Mouse (Mus musculus) heart, adult 2 months (tissue): ENCODE results near the gene Cisd1.

ENCODE experiments used
- CTCF ChIP-seq: fragments of 200-600 bp; IDR thresholded peaks from 2 replicates; pipeline ENCODE4 v1.8.1; 2022; ENCODE audit warnings: antibody characterized with exemption, mild to moderate bottlenecking, moderate library complexity
- POLR2A ChIP-seq: fragments of 200-500 bp; IDR thresholded peaks from 2 replicates; pipeline ENCODE4 v1.6.1; 2011; ENCODE audit warnings: mild to moderate bottlenecking, low read depth, low read length, control low read depth; ENCODE audit not compliant: insufficient read depth

DNA sequence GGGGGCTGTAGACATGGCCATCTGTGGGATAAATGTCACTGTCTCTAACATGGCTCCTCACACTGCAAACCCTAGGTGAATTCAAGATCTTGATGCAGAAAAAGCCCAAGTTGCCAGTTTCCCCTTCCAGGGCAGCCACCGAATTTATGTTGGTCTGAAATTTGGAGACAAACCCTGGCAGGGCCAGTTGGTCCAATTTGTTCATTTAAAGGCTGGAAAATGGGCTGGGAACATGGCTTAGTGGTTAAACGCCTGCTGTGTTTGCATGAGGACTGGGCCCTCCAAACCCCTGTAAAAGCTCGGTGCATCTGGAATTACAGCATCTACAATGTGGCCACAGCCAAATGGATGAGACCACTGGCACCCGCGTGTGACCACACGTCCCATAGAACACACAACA is 15.5 kb downstream of the Cisd1 start:
- TF ChIP-seq CTCF (no peak), POLR2A (no peak)
